Mouse (Mus musculus) erythroid progenitor cell, adult 5-6 weeks (primary cell): ENCODE results near the gene Mybbp1a. TPM values are rescaled to one million over a fixed set of nuclear protein-coding genes. Genes with fewer than 3 reads are reported as not detected.

Experiments
- ATAC-seq: replicated peaks from 2 replicates; pipeline ENCODE4 v1.8.0; 2016; ENCODE audit warnings: moderate number of reproducible peaks, mild to moderate bottlenecking, moderate TSS enrichment, inconsistent platforms; ENCODE audit not compliant: poor library complexity, low FRiP score, severe bottlenecking
- total RNA-seq, 2 experiments: library from RNA; stranded (forward) in 1 of 2; stranded (reverse) in 1 of 2; fragments of 150-400 nt in 1 of 2; fragments of 186-747, 209-891 nt in 1 of 2; gene quantifications; 2 replicates each; pipeline versions ENCODE4 v1.2.3 to v1.2.4; 2015 to 2017; ENCODE audit warnings: low replicate concordance in 2 of 2

Mybbp1a gene
- total RNA-seq, 2 experiments from 2014 or later: 4.8 to 82.2 TPM

GRCm38 (mm10) chr11:72494046-72494988 lies 53.2 kb downstream of the Mybbp1a start:
- no peak for ATAC-seq

- ATAC-seq: no peak
Measured at GRCm38 (mm10) chr11:72496066-72496465, 54.9 kb downstream of the Mybbp1a start.

DNA sequence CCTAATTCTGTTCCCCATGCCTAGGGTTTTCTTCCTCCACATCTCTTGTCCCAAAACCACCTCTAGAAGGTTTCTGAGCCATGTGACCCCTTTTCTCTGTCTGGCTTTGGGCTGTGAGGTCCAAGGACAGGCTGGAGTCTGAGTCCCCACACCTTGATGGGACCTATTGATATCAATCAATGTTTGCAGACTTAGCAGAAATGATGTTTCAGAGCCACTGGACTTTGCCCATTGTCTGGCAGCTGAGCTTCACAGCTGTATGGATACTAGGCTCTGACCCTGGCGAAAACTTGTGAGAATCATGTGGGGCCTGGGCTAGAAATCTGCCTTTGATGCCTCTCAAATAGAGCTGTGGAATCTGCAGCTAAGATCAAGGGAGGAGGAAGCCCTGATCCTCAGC lies 55.6 kb downstream of the Mybbp1a start:
- no peak for ATAC-seq

- ATAC-seq: no peak
Measured at GRCm38 (mm10) chr11:72497367-72497766, 56.2 kb downstream of the Mybbp1a start.

GRCm38 (mm10) chr11:72500139-72500538 lies 59.0 kb downstream of the Mybbp1a start:
- ATAC-seq: no peak

Other genes starting within 250 kb of the Mybbp1a start
- not detected in 2 replicates for gene Gm43951, start 234.5 kb upstream of the Mybbp1a start, total RNA-seq (2015; ENCODE audit: low replicate concordance)
- 1.0 TPM in 1 of 2 replicates, not detected in the other for gene Gm43951, start 234.5 kb upstream of the Mybbp1a start, total RNA-seq (2017; ENCODE audit: low replicate concordance)
- 13.0 and 15.9 TPM in 2 replicates for gene 4933427D14Rik, start 233.9 kb upstream of the Mybbp1a start, total RNA-seq (2015; ENCODE audit: low replicate concordance)
- 8.1 and 21.0 TPM in 2 replicates for gene 4933427D14Rik, start 233.9 kb upstream of the Mybbp1a start, total RNA-seq (2017; ENCODE audit: low replicate concordance)
- gene Txndc17, start 233.8 kb upstream of the Mybbp1a start, total RNA-seq (2015; ENCODE audit: low replicate concordance): 31.4 and 37.8 TPM in 2 replicates
- gene Txndc17, start 233.8 kb upstream of the Mybbp1a start, total RNA-seq (2017; ENCODE audit: low replicate concordance): 5.0 and 10.8 TPM in 2 replicates
- gene Med31, start 225.8 kb upstream of the Mybbp1a start, total RNA-seq (2015; ENCODE audit: low replicate concordance): 11.2 and 16.8 TPM in 2 replicates
- gene Med31, start 225.8 kb upstream of the Mybbp1a start, total RNA-seq (2017; ENCODE audit: low replicate concordance): 3.3 and 4.0 TPM in 2 replicates
- not detected in 2 replicates for gene Slc13a5, start 174.1 kb upstream of the Mybbp1a start, total RNA-seq (2015; ENCODE audit: low replicate concordance)
- not detected in 2 replicates for gene Slc13a5, start 174.1 kb upstream of the Mybbp1a start, total RNA-seq (2017; ENCODE audit: low replicate concordance)
- gene Xaf1, start 139.7 kb upstream of the Mybbp1a start, total RNA-seq (2015; ENCODE audit: low replicate concordance): 13.0 and 74.6 TPM in 2 replicates
- 18.9 and 26.5 TPM in 2 replicates for gene Xaf1, start 139.7 kb upstream of the Mybbp1a start, total RNA-seq (2017; ENCODE audit: low replicate concordance)
- not detected in 2 replicates for gene Fbxo39, start 126.9 kb upstream of the Mybbp1a start, total RNA-seq (2015; ENCODE audit: low replicate concordance)
- not detected in 2 replicates for gene Fbxo39, start 126.9 kb upstream of the Mybbp1a start, total RNA-seq (2017; ENCODE audit: low replicate concordance)
- gene Tekt1, start 78.9 kb upstream of the Mybbp1a start, total RNA-seq (2015; ENCODE audit: low replicate concordance): not detected in 2 replicates
- not detected in 2 replicates for gene Tekt1, start 78.9 kb upstream of the Mybbp1a start, total RNA-seq (2017; ENCODE audit: low replicate concordance)
- gene Smtnl2, start 29.6 kb upstream of the Mybbp1a start, total RNA-seq (2015; ENCODE audit: low replicate concordance): 1.4 TPM in 1 of 2 replicates, not detected in the other
- 0.26 and 0.30 TPM in 2 replicates for gene Smtnl2, start 29.6 kb upstream of the Mybbp1a start, total RNA-seq (2017; ENCODE audit: low replicate concordance)
- not detected in 2 replicates for gene Ggt6, start 5.8 kb upstream of the Mybbp1a start, total RNA-seq (2015; ENCODE audit: low replicate concordance)
- gene Ggt6, start 5.8 kb upstream of the Mybbp1a start, total RNA-seq (2017; ENCODE audit: low replicate concordance): not detected in 2 replicates
- gene Spns2, start 48.5 kb downstream of the Mybbp1a start, total RNA-seq (2015; ENCODE audit: low replicate concordance): 0.72 and 5.0 TPM in 2 replicates
- gene Spns2, start 48.5 kb downstream of the Mybbp1a start, total RNA-seq (2017; ENCODE audit: low replicate concordance): 0.77 TPM in 1 of 2 replicates, not detected in the other
- gene Spns3, start 109.2 kb downstream of the Mybbp1a start, total RNA-seq (2015; ENCODE audit: low replicate concordance): 1.4 and 6.7 TPM in 2 replicates
- 0.39 and 0.76 TPM in 2 replicates for gene Spns3, start 109.2 kb downstream of the Mybbp1a start, total RNA-seq (2017; ENCODE audit: low replicate concordance)
- gene Ube2g1, start 165.9 kb downstream of the Mybbp1a start, total RNA-seq (2015; ENCODE audit: low replicate concordance): 19.8 and 21.0 TPM in 2 replicates
- 11.3 and 16.6 TPM in 2 replicates for gene Ube2g1, start 165.9 kb downstream of the Mybbp1a start, total RNA-seq (2017; ENCODE audit: low replicate concordance)
- 56.2 and 75.3 TPM in 2 replicates for gene Ankfy1, start 248.7 kb downstream of the Mybbp1a start, total RNA-seq (2015; ENCODE audit: low replicate concordance)
- gene Ankfy1, start 248.7 kb downstream of the Mybbp1a start, total RNA-seq (2017; ENCODE audit: low replicate concordance): 56.1 and 64.0 TPM in 2 replicates